Mouse (Mus musculus): ENCODE data around the gene Ppp1r37.
A peak's percentile ranks its signal among the peaks of the same experiment; 100 is the strongest.
"Not testable (repeated sequence)": the region's sequence is repeated elsewhere in the genome, so short reads cannot be mapped to it uniquely, and the experiment has no call there.

The Ppp1r37 gene

GRCm38 (mm10) chr7:19540771-19541566 lies 21.9 kb downstream of the Ppp1r37 start:
- DNase-seq (ENCODE audit: low spot score) = no peak

- DNase-seq (ENCODE audit: low spot score) = no peak
These were observed 28.2 kb downstream of the Ppp1r37 start for GRCm38 (mm10) chr7:19534676-19535075.

DNA sequence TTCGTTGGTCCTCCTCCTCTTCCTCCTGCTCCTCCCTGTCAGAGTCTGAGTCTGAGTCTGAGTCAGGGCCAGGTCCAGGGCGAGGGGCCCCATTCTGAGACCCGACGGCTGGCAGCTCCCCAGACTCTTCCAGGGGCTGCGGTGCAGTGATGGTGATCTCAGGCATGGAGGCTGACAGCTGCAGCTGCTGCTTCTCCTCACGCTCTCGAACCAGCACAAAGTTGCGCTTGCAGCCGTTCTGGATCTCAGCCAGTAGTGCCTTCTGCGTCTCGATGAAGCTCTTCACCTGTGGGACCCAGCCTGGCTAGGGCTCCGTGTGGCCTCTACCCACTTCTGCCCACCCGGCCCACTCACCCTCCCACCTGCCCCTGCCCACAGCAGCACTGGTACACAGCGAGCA lies 30.6 kb downstream of the Ppp1r37 start:
- DNase-seq (ENCODE audit: low spot score) = no peak

- no peak for DNase-seq (ENCODE audit: low spot score)
These were observed 31.8 kb downstream of the Ppp1r37 start for GRCm38 (mm10) chr7:19531077-19531476.

DNA sequence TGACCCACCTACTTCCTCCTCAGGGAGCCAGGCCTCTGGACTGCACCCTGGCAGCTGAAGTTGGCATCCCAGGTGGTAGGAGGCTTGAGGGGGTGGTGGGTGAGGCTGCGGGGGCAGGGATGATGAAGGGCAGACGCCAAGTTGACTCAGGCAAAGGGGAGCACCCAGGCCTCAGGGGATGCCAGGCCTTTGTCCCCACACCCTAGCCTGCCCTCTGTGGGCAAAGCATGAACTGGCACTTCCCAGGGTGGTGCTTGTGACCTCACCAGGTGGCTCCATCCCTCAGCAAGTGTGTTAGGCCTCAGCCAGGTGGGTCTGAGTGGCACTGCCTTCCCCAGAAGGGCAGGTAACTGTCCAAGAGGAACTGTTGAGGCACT lies 37.8 kb downstream of the Ppp1r37 start:
- DNase-seq (ENCODE audit: low spot score) = no peak

DNA sequence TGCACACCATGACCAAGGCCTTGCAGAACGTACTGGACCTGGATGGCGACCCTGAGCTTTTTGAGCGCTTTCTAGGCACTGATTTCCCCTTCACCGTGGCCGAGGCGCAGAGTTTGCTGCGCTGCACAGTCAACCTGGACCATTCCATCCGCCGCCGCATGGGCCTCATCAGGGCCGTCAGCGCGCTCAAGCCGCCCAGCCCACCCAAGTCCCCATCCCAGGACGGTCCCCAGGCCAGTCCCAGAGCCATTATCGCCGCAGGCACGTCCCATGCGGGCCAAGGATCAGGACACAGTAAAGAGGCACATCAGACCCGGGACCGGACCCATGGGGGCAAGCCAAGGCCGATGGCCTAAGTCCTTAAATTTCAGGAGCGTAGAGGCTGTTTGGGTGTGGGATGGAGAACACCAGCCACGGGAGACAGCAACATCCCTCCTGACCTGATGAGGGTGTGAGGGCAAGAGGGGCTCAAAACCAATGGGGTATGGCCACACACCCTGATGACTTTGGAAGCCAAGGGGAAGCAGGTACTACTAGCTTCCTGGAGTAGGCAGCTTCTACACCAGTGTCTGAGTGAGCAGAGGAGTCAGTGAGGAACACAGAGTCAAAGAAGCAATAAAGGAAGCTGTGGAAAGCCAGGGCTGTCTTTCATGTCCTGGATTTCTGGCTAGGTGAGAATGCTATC lies 38.3 kb downstream of the Ppp1r37 start:
- no peak for DNase-seq (ENCODE audit: low spot score)

GRCm38 (mm10) chr7:19523757-19524419 lies 39.0 kb downstream of the Ppp1r37 start:
- no peak for DNase-seq (ENCODE audit: low spot score)

DNA sequence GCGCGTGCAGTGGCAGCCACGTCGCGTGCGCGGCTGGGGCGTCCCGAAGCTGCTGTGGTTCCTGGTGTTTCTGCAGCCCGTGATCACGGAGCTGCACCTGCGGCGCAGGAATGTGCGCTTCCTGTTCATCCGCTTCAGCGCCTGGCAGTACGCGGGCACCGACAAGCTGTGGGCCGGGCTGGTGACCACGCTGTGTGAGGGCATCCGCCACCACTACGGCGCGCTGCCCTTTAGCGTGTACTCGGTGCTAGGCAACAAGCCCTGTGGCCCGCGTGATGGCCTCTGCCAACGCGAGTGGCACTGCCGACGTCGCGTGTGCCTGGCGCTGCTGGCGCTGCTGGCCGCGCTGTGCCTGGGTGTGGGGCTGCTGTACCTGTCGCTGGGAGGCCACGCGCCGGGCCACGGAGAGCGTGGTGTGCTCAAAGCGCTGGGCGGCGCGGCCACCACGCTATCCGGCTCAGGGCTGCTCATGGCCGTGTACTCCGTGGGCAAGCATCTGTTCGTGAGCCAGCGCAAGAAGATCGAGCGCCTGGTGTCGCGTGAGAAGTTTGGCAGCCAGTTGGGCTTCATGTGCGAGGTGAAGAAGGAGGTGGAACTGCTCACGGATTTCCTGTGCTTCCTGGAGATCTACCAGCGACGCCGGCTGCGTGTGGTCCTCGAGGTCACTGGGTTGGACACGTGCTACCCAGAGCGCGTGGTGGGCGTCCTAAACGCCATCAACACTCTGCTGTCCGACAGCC lies 39.7 kb downstream of the Ppp1r37 start:
- no peak for DNase-seq (ENCODE audit: low spot score)

- no peak for DNase-seq (ENCODE audit: low spot score)
These were observed 42.8 kb downstream of the Ppp1r37 start for GRCm38 (mm10) chr7:19520032-19520431.

DNA sequence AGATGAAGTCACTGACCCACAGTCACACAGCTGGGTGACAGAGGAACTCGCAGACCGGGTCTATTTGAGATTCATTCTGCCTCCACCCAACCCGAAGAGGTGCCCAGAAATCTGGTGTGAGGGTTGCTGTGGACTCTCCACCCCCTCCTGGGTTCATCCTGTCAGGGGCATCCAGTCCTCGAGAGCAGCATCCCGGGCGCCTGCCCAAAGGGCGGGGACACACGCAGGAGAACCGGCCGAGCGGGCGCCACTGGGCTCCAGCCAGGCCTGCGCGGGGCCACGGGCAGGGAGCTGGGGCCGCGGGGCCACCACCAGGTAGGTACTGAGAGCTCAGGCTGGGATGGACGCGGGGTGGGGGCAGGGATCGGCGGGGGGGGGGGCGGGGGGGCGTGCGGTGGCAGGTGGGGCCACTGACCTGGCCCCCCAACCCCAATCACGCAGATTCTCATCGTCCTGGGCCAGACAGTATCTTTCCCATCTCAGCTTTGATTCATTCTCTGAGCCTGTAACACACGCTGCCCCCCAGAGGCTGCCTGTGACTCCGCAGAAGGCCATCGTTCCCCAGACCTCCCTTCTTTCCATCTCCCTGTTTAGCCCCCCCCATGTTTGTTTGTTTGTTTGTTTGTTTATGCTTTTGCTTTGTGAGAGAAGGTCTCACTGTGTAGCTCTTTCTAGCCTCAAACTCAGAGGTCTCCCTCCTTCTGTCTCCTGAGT lies 45.1 kb downstream of the Ppp1r37 start, which contains the start of gene Nkpd1:
Gene Nkpd1 (plus strand): TSS at position 187 of the 714 bp plus-strand sequence.
- no peak for DNase-seq (ENCODE audit: low spot score)

GRCm38 (mm10) chr7:19512353-19512752 lies 50.5 kb downstream of the Ppp1r37 start:
- no peak for DNase-seq (ENCODE audit: low spot score)

DNA sequence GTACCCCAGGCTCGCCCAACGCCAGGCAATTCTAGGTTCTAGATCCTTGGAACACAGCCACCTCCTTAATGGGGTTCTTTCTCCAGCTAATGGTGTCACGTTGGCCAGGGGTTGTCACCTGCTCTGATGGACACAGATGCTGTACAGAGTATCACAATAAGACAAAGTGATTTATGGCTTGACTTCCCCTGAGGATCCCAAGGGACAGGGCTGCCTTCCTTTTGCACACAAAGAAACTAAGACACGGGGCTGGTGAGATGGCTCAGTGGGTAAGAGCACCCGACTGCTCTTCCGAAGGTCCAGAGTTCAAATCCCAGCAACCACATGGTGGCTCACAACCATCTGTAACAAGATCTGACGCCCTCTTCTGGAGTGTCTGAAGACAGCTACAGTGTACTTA lies 50.9 kb downstream of the Ppp1r37 start:
- not testable (repeated sequence) for DNase-seq (ENCODE audit: low spot score)

- no peak for DNase-seq (ENCODE audit: low spot score)
These were observed 53.1 kb downstream of the Ppp1r37 start for GRCm38 (mm10) chr7:19509786-19510185.

GRCm38 (mm10) chr7:19508924-19509568 lies 53.8 kb downstream of the Ppp1r37 start:
- no peak for DNase-seq (ENCODE audit: low spot score)

DNA sequence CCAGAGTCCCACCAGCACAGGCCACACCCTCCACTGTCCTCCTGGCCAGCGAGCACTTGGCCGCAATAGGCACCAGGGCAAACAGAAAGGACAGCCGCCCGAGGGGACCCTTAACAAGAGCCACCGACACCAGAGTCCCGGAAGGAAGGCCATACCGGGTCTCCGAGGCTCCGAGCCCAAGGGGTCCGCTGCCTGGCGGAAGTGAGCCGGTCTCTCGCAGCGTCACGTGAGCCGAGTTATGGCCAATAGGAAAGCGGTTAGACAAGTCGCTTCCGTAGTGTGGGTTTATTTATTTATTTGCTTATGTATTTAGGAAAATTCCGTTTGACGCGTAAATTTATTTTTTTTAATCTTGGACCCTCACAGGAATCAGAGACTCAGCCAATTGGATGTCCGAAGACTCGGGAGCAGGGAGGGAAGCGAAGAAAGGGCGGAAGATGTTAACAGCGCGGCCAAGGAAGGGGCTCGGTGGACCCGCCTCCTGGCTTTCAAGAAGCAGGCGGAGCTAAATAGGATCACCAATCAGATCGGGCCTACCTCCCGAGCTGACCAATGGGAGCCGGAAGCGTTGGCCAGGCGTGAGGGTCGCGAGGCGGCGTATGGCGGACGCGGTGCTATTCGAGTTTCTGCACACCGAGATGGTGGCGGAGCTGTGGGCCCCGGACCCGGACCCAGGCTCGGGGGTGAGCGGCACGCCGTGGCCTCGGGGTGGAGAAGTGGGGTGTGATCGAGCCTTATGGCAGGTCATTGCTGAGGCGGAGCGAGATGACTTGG lies 54.5 kb downstream of the Ppp1r37 start, which contains the start of the genes Bloc1s3 and Trappc6a:
Gene Bloc1s3 (minus strand): TSS at position 218 of the 774 bp plus-strand sequence.
Gene Trappc6a (plus strand): TSS at position 246 of the 774 bp plus-strand sequence.
- peak; percentile 85 for DNase-seq (ENCODE audit: low spot score)

DNA sequence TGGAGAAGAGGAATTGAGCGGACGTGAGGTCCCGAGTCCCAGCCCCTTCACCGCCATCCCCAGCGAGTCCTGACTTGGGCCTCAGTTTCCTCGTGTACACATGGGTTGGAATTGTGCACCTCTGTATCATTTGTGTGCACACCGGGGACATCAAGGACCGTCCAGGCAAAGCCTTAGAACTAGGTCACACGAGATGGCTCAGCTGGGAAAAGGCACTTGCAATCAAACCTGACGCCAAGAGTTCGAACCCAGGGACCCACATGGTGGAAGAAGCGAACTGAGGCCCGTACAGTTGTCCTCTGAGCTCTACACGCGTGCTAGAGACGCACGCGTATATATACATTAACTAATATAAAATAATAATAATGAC lies 55.3 kb downstream of the Ppp1r37 start:
- no peak for DNase-seq (ENCODE audit: low spot score)

DNA sequence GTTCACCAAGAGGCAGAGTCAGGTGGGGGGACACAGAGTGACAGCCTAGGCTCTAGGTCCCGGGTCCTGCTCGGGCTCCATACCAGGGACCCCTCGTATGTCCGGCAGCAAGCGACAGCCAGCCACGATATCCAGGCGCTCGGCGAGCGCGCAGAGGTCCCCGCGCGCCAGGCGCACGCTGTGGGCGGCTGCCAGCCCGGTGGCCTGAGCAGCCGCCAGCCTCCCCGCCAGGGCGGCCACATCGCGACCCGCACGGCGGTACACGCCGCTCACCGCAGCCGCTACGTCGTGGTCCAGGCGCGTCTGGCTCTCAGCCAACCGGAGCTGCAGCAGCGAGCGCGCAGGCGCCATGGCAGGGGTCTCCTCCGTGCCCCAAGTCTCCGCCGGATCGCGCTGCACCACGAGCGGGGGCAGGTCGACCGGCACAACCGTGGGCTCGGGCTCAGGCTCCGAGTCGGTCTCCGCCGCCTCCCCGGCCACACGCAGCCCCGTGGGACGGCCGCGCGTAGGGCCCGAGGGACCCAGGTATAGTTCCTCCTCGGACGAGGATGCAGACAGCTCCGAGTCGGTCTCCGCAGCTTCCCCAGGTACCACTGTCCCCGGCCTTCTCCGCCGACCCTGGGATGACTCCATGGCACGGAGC lies 55.8 kb downstream of the Ppp1r37 start:
- DNase-seq (ENCODE audit: low spot score) = no peak

DNA sequence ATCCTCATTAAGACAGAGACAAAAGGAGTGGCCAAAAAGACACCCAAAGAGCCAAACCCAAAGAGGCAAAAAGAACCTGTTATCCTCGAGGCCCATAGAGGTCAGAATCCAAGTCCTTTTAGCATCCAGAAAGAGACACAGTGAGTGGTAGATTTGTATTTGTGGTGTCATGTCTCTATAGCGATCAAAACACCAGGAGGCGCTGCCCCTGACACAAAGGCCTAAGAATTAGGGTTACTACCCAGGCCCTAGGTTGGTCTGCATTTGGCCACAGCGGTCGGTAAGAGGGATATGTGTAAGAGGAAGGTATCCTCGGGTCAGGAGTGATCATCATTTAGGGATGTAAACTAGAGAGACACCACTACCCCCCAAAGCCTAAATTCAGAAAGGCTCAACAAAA lies 56.5 kb downstream of the Ppp1r37 start:
- no peak for DNase-seq (ENCODE audit: low spot score)

DNA sequence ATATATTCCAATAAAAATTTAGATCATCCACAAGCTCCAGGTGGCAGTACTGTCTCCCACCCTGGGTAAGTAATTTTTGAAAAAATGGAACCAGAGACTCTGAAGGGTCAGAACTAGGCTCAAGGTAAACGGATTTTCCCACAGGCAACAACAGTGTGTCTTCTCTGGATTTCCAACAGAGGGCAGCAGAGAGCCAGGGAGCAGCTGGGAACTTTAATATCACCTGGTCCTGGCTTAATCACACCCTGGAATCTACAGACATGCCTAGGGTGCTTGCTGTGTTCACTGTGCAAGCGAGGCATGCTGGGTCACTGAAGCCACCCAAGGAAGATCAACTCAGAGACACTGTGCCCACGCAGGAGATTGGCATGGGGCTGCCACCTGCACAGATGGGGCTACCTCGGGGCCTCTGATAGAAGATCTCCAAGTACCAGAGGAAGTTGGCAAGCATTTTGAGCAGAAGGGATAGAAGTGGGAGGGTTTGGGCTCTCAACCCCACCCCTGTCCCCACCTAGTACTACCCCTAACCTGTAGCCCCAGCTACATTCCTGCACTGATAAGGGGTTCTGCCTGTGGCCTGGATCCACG lies 59.3 kb downstream of the Ppp1r37 start:
- DNase-seq (ENCODE audit: low spot score) = no peak
